Mouse (Mus musculus) WW6 (cell line): ENCODE data around the gene Tmem126b.
A peak's percentile ranks its signal among the peaks of the same experiment; 100 is the strongest.

Source experiments
- DNase-seq: peaks from one replicate; pipeline ENCODE4 v3.0.0-alpha.2; 2013; ENCODE audit warnings: low read depth, low spot score

Gene Tmem126b

DNA sequence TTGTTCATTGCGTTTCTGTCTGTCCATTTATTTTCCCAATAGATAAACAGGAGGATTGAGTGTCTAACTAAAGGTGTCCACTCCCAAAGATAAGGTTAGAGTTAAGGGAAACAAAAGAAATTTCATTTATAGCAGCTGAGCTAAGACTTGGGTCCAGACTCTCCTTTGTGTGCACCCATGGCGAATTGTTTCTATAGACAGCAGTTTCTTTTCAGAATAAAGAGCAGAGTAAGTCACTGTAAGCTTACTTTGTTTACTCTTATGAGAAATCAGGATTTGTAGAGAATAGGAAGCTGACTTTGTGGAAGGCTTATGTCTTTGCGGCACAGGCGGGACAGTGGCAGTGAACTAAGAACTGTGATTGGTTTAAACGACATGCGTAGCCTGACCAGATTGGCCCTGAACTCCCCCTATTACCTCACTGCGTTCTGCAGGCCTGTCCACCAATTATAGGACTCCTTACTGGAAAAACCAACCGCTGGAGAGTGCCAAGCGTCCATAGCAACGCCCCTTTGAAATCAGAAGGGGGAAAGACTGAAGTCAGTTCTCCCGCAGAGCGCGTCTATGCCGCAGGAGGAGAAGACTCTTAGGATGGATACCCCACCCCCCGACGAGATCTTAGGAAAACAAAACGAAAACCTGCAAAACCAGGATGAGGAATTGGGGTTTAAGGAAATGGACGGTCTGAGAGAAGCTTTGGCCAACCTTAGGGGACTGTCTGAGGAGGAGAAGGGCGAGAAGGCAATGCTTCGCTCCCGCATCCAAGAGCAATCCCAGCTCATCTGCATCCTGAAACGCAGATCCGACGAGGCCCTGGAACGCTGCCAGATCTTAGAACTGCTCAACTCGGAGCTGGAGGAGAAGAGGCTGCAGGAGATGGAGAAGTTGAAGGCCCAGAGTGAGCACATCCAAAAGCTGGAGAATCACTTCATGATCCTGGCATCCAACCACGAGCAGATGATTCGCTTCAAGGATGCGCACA, 49.5 kb downstream of the Tmem126b start, which contains the start of gene Ccdc89:
Ccdc89 (plus strand) TSS at position 558 of the 982 bp plus-strand sequence.
- peak; percentile 61 for DNase-seq
